Mouse (Mus musculus) C3H10T1/2 (cell line): ENCODE data around the gene Srgap3. TPM values are rescaled to one million over a fixed set of nuclear protein-coding genes. Genes with fewer than 3 reads are reported as not detected.

Source experiments
- polyA plus RNA-seq, 2 experiments: library from polyadenylated mRNA; unstranded; fragments of >200 nt; fragmentation: generic; extraction: Trizol; gene quantifications; one replicate each; pipeline ENCODE4 v1.2.1; 2012; ENCODE audit warnings: missing spikeins in 2 of 2

Gene Srgap3
- 10 to 100 TPM in 1 of 2 experiments, under 1 TPM in 1; 0.66 to 10.4 TPM for polyA plus RNA-seq

DNA sequence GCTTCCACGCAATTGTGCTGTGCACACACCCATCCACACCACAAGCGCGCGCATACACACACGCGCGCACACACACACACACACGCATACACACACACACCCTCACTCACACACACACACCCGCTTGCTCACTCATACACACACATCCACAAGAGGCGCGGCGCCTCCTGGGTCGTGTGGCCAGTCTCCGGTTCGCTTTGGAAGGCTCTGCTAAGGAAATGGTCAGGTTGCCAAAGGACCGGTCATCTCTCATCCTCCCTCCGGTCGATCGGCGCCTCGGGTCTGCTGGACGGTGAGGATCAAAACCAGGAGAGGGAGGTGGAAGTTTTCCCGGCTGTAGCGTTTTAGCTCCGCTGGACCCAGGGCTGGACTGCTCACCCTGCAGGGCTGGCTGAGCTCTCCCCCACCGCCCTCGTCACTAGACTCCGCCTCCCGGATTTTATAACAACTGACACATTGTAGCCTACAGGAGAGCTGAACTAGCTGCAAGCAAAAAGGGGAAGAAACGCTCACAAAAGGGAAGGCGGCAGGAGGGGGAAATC lies at the start of gene Srgap3:
Srgap3 (minus strand) TSS at position 372 of the 542 bp plus-strand sequence.

DNA sequence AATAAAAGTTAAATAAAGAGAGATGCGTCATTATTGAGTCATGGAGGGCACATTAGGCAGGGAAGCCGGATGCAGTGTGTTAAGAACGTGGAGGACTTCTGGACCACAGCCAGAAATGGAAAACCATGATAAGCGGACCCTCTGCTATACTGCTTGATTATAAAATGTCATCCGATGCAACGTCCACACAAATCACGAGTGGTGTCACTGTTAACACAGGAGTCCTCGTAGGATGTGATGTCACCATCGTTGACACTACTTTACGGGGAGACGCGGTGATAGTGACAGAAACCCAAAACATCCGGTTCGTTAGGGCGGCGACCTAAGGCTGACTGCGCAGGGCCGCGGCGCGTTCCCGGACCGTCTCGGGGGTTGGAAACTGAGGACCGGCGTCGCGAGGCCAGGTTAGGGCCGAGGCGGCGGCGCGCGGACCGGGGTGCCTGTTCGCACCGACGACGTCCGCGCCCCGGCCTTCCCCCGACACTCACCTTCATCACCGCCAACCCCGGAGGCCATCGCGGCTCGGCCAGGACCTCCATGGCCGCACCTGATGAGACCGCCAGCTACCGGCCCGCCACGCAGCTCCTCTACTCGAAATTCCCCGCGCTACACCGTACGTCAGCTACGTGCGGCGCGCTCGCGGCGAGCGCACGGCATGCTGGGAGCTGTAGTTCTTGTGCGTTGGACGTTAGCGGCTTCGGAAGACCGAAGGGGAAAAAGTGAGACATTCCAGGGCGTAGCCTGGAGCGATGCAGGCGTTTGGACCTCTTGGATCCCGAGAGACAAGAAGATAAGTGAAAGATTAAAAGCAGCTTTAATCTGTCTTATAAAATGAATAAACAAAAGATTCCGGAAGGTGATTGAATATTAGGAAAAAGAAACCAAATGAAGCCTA lies 250.8 kb downstream of the Srgap3 start, which contains the start of gene Rad18:
Rad18 (minus strand) TSS at position 631 of the 895 bp plus-strand sequence.

Other genes starting within 250 kb of the Srgap3 start
- gene Thumpd3, start 99.0 kb upstream of the Srgap3 start, polyA plus RNA-seq: 1 to 10 TPM; 2.1 to 7.6 TPM
- 10 to 100 TPM in 1 of 2 experiments, 1 to 10 TPM in 1; 1.6 to 19.1 TPM for gene Setd5, start 130.1 kb upstream of the Srgap3 start, polyA plus RNA-seq
- 10 to 100 TPM in 1 of 2 experiments, 1 to 10 TPM in 1; 1.7 to 10.5 TPM for gene Lhfpl4, start 248.1 kb upstream of the Srgap3 start, polyA plus RNA-seq